33 mouse cellular contexts compared by ENCODE assay signal in genomic region chr16:55770247-55770646, GRCm38 (mm10).
A peak's percentile ranks its signal among the peaks of the same experiment; 100 is the strongest.
DNase-seq lines count a peak whose midpoint lies in the region; ATAC-seq and TF ChIP-seq lines count a peak whose summit lies in the region.
"Had no signal": no experiment of that assay in that cellular context is flagged by ENCODE, and none has a peak within 500 bp of the region (broad histone marks: within the 10 kb centered on the region; RNA-seq: fewer than 3 reads in every experiment).

No protein-coding gene starts in this region.

- peak; percentile 16 for DNase-seq in forebrain, postnatal 0 days
- no peak for DNase-seq in midbrain, postnatal 0 days (ENCODE audit: low spot score)
- peak; percentile 4 for DNase-seq in brain, embryonic 14.5 days (ENCODE audit: low read depth)
- no peak for DNase-seq in layer of hippocampus, postnatal 14 days (ENCODE audit: low spot score in 2 of 2)
- no peak for DNase-seq in cerebellum, adult 11-12 months
- no peak for DNase-seq in cerebellum, adult 2 months
- DNase-seq: adrenal gland, postnatal 14 days; cerebellum, adult 9-10 months; cerebellum, postnatal 36 days; gastrocnemius, adult 2 months; gastrocnemius, postnatal 36 days; heart, adult 2 months; kidney, adult 9 months; kidney, postnatal 14 days; layer of hippocampus, adult 9-11 months; liver, postnatal 0 days; lung, postnatal 36 days; retina, postnatal 1 day; right cerebral cortex, postnatal 14 days; thymus, postnatal 14 days had no signal

- no peak for TF ChIP-seq CTCF in forebrain, postnatal 0 days (IDR thresholded peaks at IDR 0.05; ENCODE audit: low read depth)
- TF ChIP-seq CTCF in midbrain, postnatal 0 days (IDR thresholded peaks at IDR 0.05) = no peak
- no peak for TF ChIP-seq CTCF in brain, embryonic 14.5 days (IDR thresholded peaks at IDR 0.05; ENCODE audit: borderline replicate concordance, extremely low read depth, insufficient read depth, insufficient read length)
- no peak for TF ChIP-seq CTCF in cerebellum, adult 2 months (IDR thresholded peaks at IDR 0.05; ENCODE audit: borderline replicate concordance, insufficient read depth, low read depth, low read length)

- no peak overlapping the region for H3K27ac ChIP-seq in forebrain, postnatal 0 days (ENCODE audit: low read depth, low read length)
- no peak overlapping the region for H3K27ac ChIP-seq in forebrain, embryonic 16.5 days (ENCODE audit: low read length)
- H3K27ac ChIP-seq in midbrain, postnatal 0 days (ENCODE audit: low read depth, low read length) = no peak overlapping the region
- H3K27ac ChIP-seq in midbrain, embryonic 16.5 days (ENCODE audit: low read length) = no peak overlapping the region
- no peak overlapping the region for H3K27ac ChIP-seq in cerebellum, adult 2 months (ENCODE audit: insufficient read depth, low read length)
- H3K27ac ChIP-seq: embryonic facial prominence, embryonic 12.5 days; forebrain, embryonic 10.5 days; gastrocnemius, adult 2 months; heart, adult 2 months; hindbrain, embryonic 15.5 days; left cerebral cortex, adult 2 months; limb, embryonic 13.5 days; liver, embryonic 12.5 days; neural tube, embryonic 15.5 days had no signal

- peak; percentile 71 for ATAC-seq in forebrain, postnatal 0 days
- no peak for ATAC-seq in forebrain, embryonic 16.5 days
- ATAC-seq in midbrain, postnatal 0 days (ENCODE audit: low FRiP score) = 0 out of 2 replicates have a peak, but pooled peaks have one; percentile 10
- no peak; the same call in 1 of the 2 replicates for ATAC-seq in midbrain, embryonic 16.5 days
- ATAC-seq: intestine, embryonic 16.5 days; liver, embryonic 12.5 days; liver, postnatal 0 days had no signal

- no peak overlapping the region for H3K4me2 ChIP-seq in forebrain, postnatal 0 days (ENCODE audit: low read depth)
- H3K4me2 ChIP-seq in forebrain, embryonic 16.5 days (ENCODE audit: low read length) = no peak overlapping the region
- H3K4me2 ChIP-seq in midbrain, postnatal 0 days (ENCODE audit: low read depth, low read length, poor library complexity, severe bottlenecking) = no peak overlapping the region
- H3K4me2 ChIP-seq in midbrain, embryonic 16.5 days (ENCODE audit: low read length) = no peak overlapping the region
- H3K4me2 ChIP-seq: embryonic facial prominence, embryonic 12.5 days; heart, embryonic 12.5 days; hindbrain, embryonic 15.5 days; limb, embryonic 13.5 days; liver, embryonic 12.5 days; midbrain, embryonic 11.5 days; neural tube, embryonic 15.5 days had no signal

- H3K36me3 ChIP-seq in forebrain, postnatal 0 days (ENCODE audit: insufficient read depth) = no peaks in the 10 kb centered on the region
- no peaks in the 10 kb centered on the region for H3K36me3 ChIP-seq in forebrain, embryonic 16.5 days (ENCODE audit: control insufficient read depth, insufficient read depth)
- no peaks in the 10 kb centered on the region for H3K36me3 ChIP-seq in midbrain, postnatal 0 days (ENCODE audit: insufficient read depth, low read length)
- no peaks in the 10 kb centered on the region for H3K36me3 ChIP-seq in midbrain, embryonic 16.5 days (ENCODE audit: control insufficient read depth, insufficient read depth, low read length)
- H3K36me3 ChIP-seq: embryonic facial prominence, embryonic 12.5 days; forebrain, embryonic 10.5 days; G1E; heart, embryonic 12.5 days; hindbrain, embryonic 15.5 days; limb, embryonic 13.5 days; liver, embryonic 12.5 days; neural tube, embryonic 15.5 days had no signal

- no peak overlapping the region for H3K9ac ChIP-seq in forebrain, postnatal 0 days
- no peak overlapping the region for H3K9ac ChIP-seq in forebrain, embryonic 16.5 days (replicated peaks; ENCODE audit: low read depth, low read length)
- no peak overlapping the region for H3K9ac ChIP-seq in midbrain, postnatal 0 days (replicated peaks; ENCODE audit: low read length, poor library complexity, severe bottlenecking)
- no peak overlapping the region for H3K9ac ChIP-seq in midbrain, embryonic 16.5 days (ENCODE audit: low read depth, low read length)
- H3K9ac ChIP-seq: embryonic facial prominence, embryonic 12.5 days; heart, embryonic 12.5 days; hindbrain, embryonic 15.5 days; limb, embryonic 13.5 days; liver, embryonic 12.5 days; liver, postnatal 0 days; neural tube, embryonic 15.5 days had no signal

- WGBS in forebrain, postnatal 0 days = 61% methylated on average over 3 of the region's 3 CpGs
- WGBS in forebrain, embryonic 16.5 days = 60% methylated on average over 3 of the region's 3 CpGs
- 76% methylated on average over 3 of the region's 3 CpGs for WGBS in midbrain, postnatal 0 days
- WGBS in midbrain, embryonic 16.5 days = 79% methylated on average over 3 of the region's 3 CpGs
- 86% methylated on average over 3 of the region's 3 CpGs for WGBS in cerebellum, adult 2 months

- H3K4me3 ChIP-seq in forebrain, postnatal 0 days (ENCODE audit: low read depth, low read length) = no peak overlapping the region
- H3K4me3 ChIP-seq in forebrain, embryonic 16.5 days (replicated peaks; ENCODE audit: low read length) = no peak overlapping the region
- no peak overlapping the region for H3K4me3 ChIP-seq in midbrain, postnatal 0 days (ENCODE audit: low read depth, low read length)
- no peak overlapping the region for H3K4me3 ChIP-seq in midbrain, embryonic 16.5 days (ENCODE audit: low read depth, low read length)
- no peak overlapping the region for H3K4me3 ChIP-seq in cerebellum, adult 2 months (replicated peaks; ENCODE audit: insufficient read depth, low read depth, low read length)
- H3K4me3 ChIP-seq: embryonic facial prominence, embryonic 12.5 days; forebrain, embryonic 10.5 days; gastrocnemius, adult 2 months; heart, adult 2 months; heart, embryonic 12.5 days; hindbrain, embryonic 15.5 days; left cerebral cortex, adult 2 months; limb, embryonic 13.5 days; liver, embryonic 12.5 days; neural tube, embryonic 15.5 days had no signal

- H3K27me3 ChIP-seq in forebrain, postnatal 0 days (ENCODE audit: insufficient read depth, low read length) = no peaks in the 10 kb centered on the region
- no peaks in the 10 kb centered on the region for H3K27me3 ChIP-seq in forebrain, embryonic 16.5 days (replicated peaks; ENCODE audit: control insufficient read depth, insufficient read depth, low read length)
- no peaks in the 10 kb centered on the region for H3K27me3 ChIP-seq in midbrain, postnatal 0 days (ENCODE audit: insufficient read depth, low read length)
- no peaks in the 10 kb centered on the region for H3K27me3 ChIP-seq in midbrain, embryonic 16.5 days (ENCODE audit: control insufficient read depth, insufficient read depth, low read depth, low read length)
- no peaks in the 10 kb centered on the region for H3K27me3 ChIP-seq in cerebellum, adult 2 months (ENCODE audit: control insufficient read depth, insufficient read depth, low read length)
- H3K27me3 ChIP-seq: embryonic facial prominence, embryonic 12.5 days; heart, embryonic 12.5 days; hindbrain, embryonic 15.5 days; limb, embryonic 13.5 days; liver, embryonic 12.5 days; neural tube, embryonic 15.5 days had no signal

- H3K9me3 ChIP-seq in forebrain, postnatal 0 days (ENCODE audit: low read length) = no peaks in the 10 kb centered on the region
- no peaks in the 10 kb centered on the region for H3K9me3 ChIP-seq in forebrain, embryonic 16.5 days (ENCODE audit: control insufficient read depth, low read length)
- no peaks in the 10 kb centered on the region for H3K9me3 ChIP-seq in midbrain, postnatal 0 days (ENCODE audit: low read length)
- no peaks in the 10 kb centered on the region for H3K9me3 ChIP-seq in midbrain, embryonic 16.5 days (replicated peaks; ENCODE audit: control insufficient read depth, low read length, poor library complexity, severe bottlenecking)
- H3K9me3 ChIP-seq: embryonic facial prominence, embryonic 12.5 days; G1E; hindbrain, embryonic 15.5 days; limb, embryonic 13.5 days; liver, embryonic 12.5 days; neural tube, embryonic 15.5 days had no signal

- H3K4me1 ChIP-seq in forebrain, postnatal 0 days (ENCODE audit: insufficient read depth) = no peaks in the 10 kb centered on the region
- H3K4me1 ChIP-seq in forebrain, embryonic 16.5 days (replicated peaks; ENCODE audit: control insufficient read depth, insufficient read depth, low read length) = no peaks in the 10 kb centered on the region
- no peaks in the 10 kb centered on the region for H3K4me1 ChIP-seq in midbrain, postnatal 0 days (ENCODE audit: insufficient read depth, low read length)
- no peaks in the 10 kb centered on the region for H3K4me1 ChIP-seq in midbrain, embryonic 16.5 days (ENCODE audit: control insufficient read depth, insufficient read depth, low read length)
- H3K4me1 ChIP-seq in cerebellum, adult 2 months (ENCODE audit: control insufficient read depth, insufficient read depth, low read length) = no peaks in the 10 kb centered on the region
- H3K4me1 ChIP-seq: embryonic facial prominence, embryonic 12.5 days; forebrain, embryonic 10.5 days; heart, embryonic 12.5 days; hindbrain, embryonic 15.5 days; limb, embryonic 13.5 days; liver, embryonic 12.5 days; neural tube, embryonic 15.5 days had no signal

- TF ChIP-seq POLR2A in brain, embryonic 14.5 days (IDR thresholded peaks at IDR 0.05; ENCODE audit: borderline replicate concordance, extremely low read depth, insufficient read depth, insufficient read length, poor library complexity, severe bottlenecking) = no peak
- TF ChIP-seq POLR2A in cerebellum, adult 2 months (IDR thresholded peaks at IDR 0.05; ENCODE audit: borderline replicate concordance, insufficient read depth, low read length) = no peak

Comparison
In these comparisons a context has a peak if more than half of its experiments do, and no peak if none do; other contexts are left out.
1. ATAC-seq: peak in forebrain, postnatal 0 days (single experiment) and midbrain, postnatal 0 days (single experiment); none in forebrain, embryonic 16.5 days (single experiment) and midbrain, embryonic 16.5 days (single experiment).
2. DNase-seq: peak in forebrain, postnatal 0 days (single experiment) and brain, embryonic 14.5 days (single experiment); none in midbrain, postnatal 0 days (single experiment), layer of hippocampus, postnatal 14 days (0 of 2), cerebellum, adult 11-12 months (single experiment) and cerebellum, adult 2 months (0 of 2).